Mouse (Mus musculus): ENCODE results near the gene Bnc2. TPM values are rescaled to one million over a fixed set of nuclear protein-coding genes. Genes with fewer than 3 reads are reported as not detected.

The Bnc2 gene
- polyA plus RNA-seq (2016; fragmentation: Nextera tagmentation; extraction: Ambion mirVana): 2.0 and 7.7 TPM in 2 replicates

DNA sequence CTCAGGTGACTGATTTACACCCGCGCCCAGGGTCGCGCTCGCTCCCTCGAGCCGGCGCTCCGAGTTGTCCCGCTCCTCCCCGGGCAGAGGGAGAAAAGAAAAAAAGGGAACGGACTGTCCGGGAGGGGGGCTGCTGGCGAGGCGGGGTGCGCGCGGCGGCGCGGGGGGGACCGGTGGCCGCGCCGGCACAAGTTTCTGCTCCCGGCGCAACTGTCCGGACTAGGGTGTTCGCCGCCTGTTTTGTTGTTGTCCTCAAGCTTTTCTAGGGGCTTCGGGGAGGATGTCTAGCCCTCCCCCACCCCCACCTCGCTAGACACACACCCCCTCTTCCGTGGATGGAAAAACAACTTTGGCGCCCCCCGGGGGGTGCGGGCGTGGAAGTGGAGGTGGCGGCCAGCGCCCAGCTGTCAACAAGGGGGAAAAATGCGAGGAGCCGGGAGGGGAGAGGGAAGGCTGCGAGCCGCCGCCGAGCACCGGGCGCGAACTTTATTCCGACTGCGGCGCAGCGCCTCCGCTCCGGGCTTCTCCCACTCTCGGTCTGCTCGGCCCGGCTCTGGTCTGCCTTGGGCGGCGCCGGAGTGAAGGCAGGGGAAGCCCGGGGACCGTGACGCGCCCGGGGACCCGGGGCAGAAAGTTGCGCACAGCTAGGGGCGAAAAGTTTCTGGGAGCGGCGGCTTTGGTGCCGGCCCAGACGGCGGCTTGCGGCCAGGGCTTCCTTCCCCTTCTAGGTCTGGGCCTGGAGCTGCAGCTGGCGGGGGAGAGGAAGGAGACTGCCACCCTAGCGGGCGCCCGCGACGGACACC, at the start of gene Bnc2:
TSS of gene Bnc2 (minus strand) at position 105 of the 803 bp plus-strand sequence.
- no peaks in the 10 kb centered on the region for H3K36me3 ChIP-seq
- peak within 1 kb of the TSS; percentile 80 for H3K4me3 ChIP-seq
- H3K9me3 ChIP-seq: no peaks in the 10 kb centered on the region
- peak within 1 kb of the TSS; percentile 86 for H3K27ac ChIP-seq
- peak; percentile 76 for DNase-seq (ENCODE audit: low spot score)
- WGBS: under 1% methylated on average over 70 of the region's 80 CpGs
- peaks cover 50% of the 10 kb centered on the region for H3K27me3 ChIP-seq (ENCODE audit: insufficient read depth, poor library complexity, severe bottlenecking)
- H3K4me1 ChIP-seq: 0 out of 2 replicates have a peak, but pooled peaks cover 4% of the 10 kb centered on the region

GRCm38 (mm10) chr4:84707961-84708360, 32.9 kb upstream of the Bnc2 start:
- no peaks in the 10 kb centered on the region for H3K9me3 ChIP-seq
- H3K27ac ChIP-seq: no peak overlapping the region
- no peaks in the 10 kb centered on the region for H3K27me3 ChIP-seq (ENCODE audit: insufficient read depth, poor library complexity, severe bottlenecking)
- WGBS: 65% methylated on average over 5 of the region's 5 CpGs
- no peaks in the 10 kb centered on the region for H3K4me1 ChIP-seq
- H3K4me3 ChIP-seq: no peak overlapping the region
- no peak for DNase-seq (ENCODE audit: low spot score)
- no peaks in the 10 kb centered on the region for H3K36me3 ChIP-seq

GRCm38 (mm10) chr4:84685521-84686366, 10.7 kb upstream of the Bnc2 start:
- H3K36me3 ChIP-seq: no peaks in the 10 kb centered on the region
- WGBS: 59% methylated on average over 10 of the region's 10 CpGs
- peaks cover 6% of the 10 kb centered on the region for H3K4me1 ChIP-seq
- H3K4me3 ChIP-seq: no peak overlapping the region
- no peak for DNase-seq (ENCODE audit: low spot score)
- no peaks in the 10 kb centered on the region for H3K9me3 ChIP-seq
- no peaks in the 10 kb centered on the region for H3K27me3 ChIP-seq (ENCODE audit: insufficient read depth, poor library complexity, severe bottlenecking)
- H3K27ac ChIP-seq: no peak overlapping the region

DNA sequence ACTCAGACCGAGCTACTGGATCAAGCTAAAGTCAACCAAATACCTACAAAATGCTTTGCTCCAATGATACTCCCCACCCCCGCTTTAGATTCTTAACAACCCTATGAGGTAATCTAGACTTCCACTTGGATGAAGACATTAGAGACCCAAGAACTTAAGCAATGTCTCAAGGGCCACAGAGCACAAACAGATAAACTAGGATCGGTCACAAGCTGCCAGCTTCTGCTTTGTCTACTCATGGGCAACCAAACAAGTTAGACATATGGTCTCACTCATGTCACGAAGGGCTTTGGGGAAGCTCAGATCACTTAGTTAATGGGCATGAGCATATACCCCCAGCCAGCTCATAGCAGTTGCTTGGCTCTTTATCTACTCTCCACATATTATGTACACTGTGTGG, 9.9 kb upstream of the Bnc2 start:
- WGBS: 83% methylated on average over 4 of the region's 4 CpGs
- Histone ChIP-seq H3K9me3 (no peaks in the 10 kb centered on the region), H3K27ac (no peak overlapping the region), H3K36me3 (no peaks in the 10 kb centered on the region), H3K4me1 (peaks cover 6% of the 10 kb centered on the region), H3K4me3 (no peak overlapping the region), H3K27me3 (ENCODE audit: insufficient read depth, poor library complexity, severe bottlenecking) (no peaks in the 10 kb centered on the region)
- no peak for DNase-seq (ENCODE audit: low spot score)

GRCm38 (mm10) chr4:84675974-84676315, 870 bp upstream of the Bnc2 start:
- Histone ChIP-seq H3K27me3 (ENCODE audit: insufficient read depth, poor library complexity, severe bottlenecking) (peaks cover 48% of the 10 kb centered on the region), H3K36me3 (no peaks in the 10 kb centered on the region), H3K4me3 (peak overlapping the region; percentile 80), H3K27ac (peak overlapping the region; percentile 86), H3K9me3 (no peaks in the 10 kb centered on the region), H3K4me1 (0 out of 2 replicates have a peak, but pooled peaks cover 4% of the 10 kb centered on the region)
- DNase-seq (ENCODE audit: low spot score): no peak
- WGBS: under 1% methylated on average over 19 of the region's 19 CpGs

GRCm38 (mm10) chr4:84674318-84675170, 531 bp downstream of the Bnc2 start:
- Histone ChIP-seq H3K4me1 (0 out of 2 replicates have a peak, but pooled peaks cover 4% of the 10 kb centered on the region), H3K27ac (peak overlapping the region; percentile 86), H3K36me3 (no peaks in the 10 kb centered on the region), H3K9me3 (no peaks in the 10 kb centered on the region), H3K4me3 (peak overlapping the region; percentile 80), H3K27me3 (ENCODE audit: insufficient read depth, poor library complexity, severe bottlenecking) (peaks cover 50% of the 10 kb centered on the region)
- under 1% methylated on average over 103 of the region's 104 CpGs for WGBS
- peak; percentile 79 for DNase-seq (ENCODE audit: low spot score)

DNA sequence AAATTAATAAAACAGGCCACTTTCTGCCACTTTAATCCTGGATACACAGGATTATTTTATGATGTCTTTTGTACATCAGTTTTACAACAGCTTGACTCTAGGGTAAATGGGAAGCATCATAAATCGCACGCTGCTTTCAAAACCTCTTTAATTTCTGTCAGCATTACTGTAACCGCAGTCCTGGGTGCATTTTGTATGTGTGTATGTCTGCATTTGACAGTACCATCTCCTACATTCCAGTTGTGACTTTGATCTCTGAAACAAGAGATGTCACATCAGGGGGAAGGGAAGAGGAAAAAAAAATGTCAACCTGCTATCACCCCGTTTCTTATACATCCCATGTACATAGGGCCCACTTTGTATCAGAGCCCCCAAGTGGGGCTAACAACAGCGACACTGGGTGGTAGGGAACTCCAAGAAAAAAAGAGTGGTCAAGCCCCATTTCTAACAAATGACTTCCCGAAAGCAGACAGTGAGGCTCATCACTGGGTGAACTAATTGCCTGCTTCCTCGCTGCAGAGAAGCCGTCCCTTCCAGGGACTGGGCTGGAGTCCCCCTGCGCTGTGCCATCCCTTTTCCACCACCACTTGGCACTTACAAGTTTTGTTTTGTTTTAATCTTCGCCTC, 1.3 kb downstream of the Bnc2 start:
- DNase-seq (ENCODE audit: low spot score): no peak
- Histone ChIP-seq H3K27ac (peak overlapping the region; percentile 86; the same call in 1 of the 2 replicates), H3K9me3 (no peaks in the 10 kb centered on the region), H3K36me3 (no peaks in the 10 kb centered on the region), H3K4me3 (peak overlapping the region; percentile 80), H3K4me1 (0 out of 2 replicates have a peak, but pooled peaks cover 4% of the 10 kb centered on the region), H3K27me3 (ENCODE audit: insufficient read depth, poor library complexity, severe bottlenecking) (peaks cover 55% of the 10 kb centered on the region)
- WGBS: 18% methylated on average over 10 of the region's 10 CpGs

DNA sequence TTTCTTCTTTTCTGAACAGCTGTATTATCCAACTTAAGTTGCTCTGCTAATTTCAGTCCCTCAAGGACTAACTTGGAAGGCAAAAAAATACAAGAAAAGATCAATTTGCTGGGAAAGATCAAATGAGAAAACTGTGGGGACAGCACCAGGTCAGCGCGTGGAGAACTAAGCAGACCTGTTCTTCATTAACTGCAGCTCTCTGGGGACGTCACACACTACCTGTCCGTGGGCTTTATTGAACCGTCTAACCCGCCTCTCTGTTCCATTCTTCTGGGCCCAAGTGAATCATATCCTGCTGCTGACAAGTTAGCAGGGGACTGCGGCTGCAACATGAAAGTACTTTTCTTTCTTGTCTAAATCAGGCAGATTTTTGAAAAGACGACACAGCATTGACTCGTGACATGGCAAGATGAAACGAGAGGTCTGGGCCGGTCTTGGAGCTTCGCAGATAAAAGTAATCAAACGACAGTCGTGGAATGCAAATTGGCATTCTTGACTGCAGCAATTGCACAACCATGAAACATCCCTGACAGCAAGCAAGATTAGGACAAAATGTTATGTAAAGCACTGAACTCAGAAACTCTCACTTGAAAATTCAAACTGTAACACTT, 2.8 kb downstream of the Bnc2 start:
- H3K27ac ChIP-seq: no peak overlapping the region
- 18% methylated on average over 14 of the region's 14 CpGs for WGBS
- peaks cover 46% of the 10 kb centered on the region for H3K27me3 ChIP-seq (ENCODE audit: insufficient read depth, poor library complexity, severe bottlenecking)
- H3K4me1 ChIP-seq: 0 out of 2 replicates have a peak, but pooled peaks cover 4% of the 10 kb centered on the region
- no peaks in the 10 kb centered on the region for H3K9me3 ChIP-seq
- no peaks in the 10 kb centered on the region for H3K36me3 ChIP-seq
- H3K4me3 ChIP-seq: 0 out of 2 replicates have a peak overlapping the region, but pooled peaks have one; percentile 18
- no peak for DNase-seq (ENCODE audit: low spot score)

DNA sequence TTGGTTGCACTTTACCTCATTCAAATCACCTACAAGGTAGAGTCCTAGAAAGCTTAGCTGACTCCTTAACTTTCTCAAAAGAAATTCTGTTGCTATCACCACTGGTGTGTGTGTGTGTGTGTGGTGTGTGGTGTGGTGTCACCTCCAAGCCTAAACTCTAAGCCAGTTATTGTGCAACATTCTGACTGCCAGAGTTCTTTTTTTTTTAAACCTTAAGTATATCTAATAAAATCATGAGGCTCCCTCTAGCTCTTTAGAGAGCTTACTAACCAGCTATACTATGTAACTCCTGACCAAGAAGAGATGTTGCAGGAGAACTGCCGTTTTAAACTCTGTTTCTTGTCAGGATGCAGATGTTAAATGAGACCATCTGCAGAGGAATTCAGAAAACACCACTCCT, 4.1 kb downstream of the Bnc2 start:
- no peaks in the 10 kb centered on the region for H3K9me3 ChIP-seq
- H3K4me1 ChIP-seq: 0 out of 2 replicates have a peak, but pooled peaks cover 4% of the 10 kb centered on the region
- H3K27ac ChIP-seq: no peak overlapping the region
- H3K36me3 ChIP-seq: no peaks in the 10 kb centered on the region
- H3K27me3 ChIP-seq (ENCODE audit: insufficient read depth, poor library complexity, severe bottlenecking): peaks cover 35% of the 10 kb centered on the region
- DNase-seq (ENCODE audit: low spot score): no peak
- 47% methylated on average over 1 of the region's 1 CpGs for WGBS
- no peak overlapping the region for H3K4me3 ChIP-seq

GRCm38 (mm10) chr4:84669650-84670049, 5.4 kb downstream of the Bnc2 start:
- 70% methylated on average over 5 of the region's 5 CpGs for WGBS
- Histone ChIP-seq H3K4me1 (0 out of 2 replicates have a peak, but pooled peaks cover 3% of the 10 kb centered on the region), H3K36me3 (no peaks in the 10 kb centered on the region), H3K4me3 (no peak overlapping the region), H3K9me3 (no peaks in the 10 kb centered on the region), H3K27ac (no peak overlapping the region), H3K27me3 (ENCODE audit: insufficient read depth, poor library complexity, severe bottlenecking) (peaks cover 34% of the 10 kb centered on the region)
- DNase-seq (ENCODE audit: low spot score): no peak

- H3K36me3 ChIP-seq: no peaks in the 10 kb centered on the region
- WGBS: 76% methylated on average over 12 of the region's 12 CpGs
- H3K9me3 ChIP-seq: no peaks in the 10 kb centered on the region
- H3K4me1 ChIP-seq: no peaks in the 10 kb centered on the region
- peaks cover 28% of the 10 kb centered on the region for H3K27me3 ChIP-seq (ENCODE audit: insufficient read depth, poor library complexity, severe bottlenecking)
- H3K4me3 ChIP-seq: no peak overlapping the region
- no peak for DNase-seq (ENCODE audit: low spot score)
- no peak overlapping the region for H3K27ac ChIP-seq
Measured at GRCm38 (mm10) chr4:84668949-84669605, 6.0 kb downstream of the Bnc2 start.
